Mouse (Mus musculus): Measurements from ENCODE around the gene Ice2. TPM values are rescaled to one million over a fixed set of nuclear protein-coding genes. Genes with fewer than 3 reads are reported as not detected.

Gene Ice2
- 7.2 and 8.4 TPM in 2 replicates for polyA plus RNA-seq (2012; rRNA removed)

GRCm38 (mm10) chr9:69397760-69398452 is at the start of gene Ice2:
TSS of gene Ice2 (plus strand) at chr9:69397906.
- DNase-seq (ENCODE audit: extremely low spot score in 1 of 2, low spot score in 1 of 2), result peak; percentile 28 to 77

- no peak for DNase-seq (ENCODE audit: extremely low spot score in 1 of 2, low spot score in 1 of 2)
Measured at GRCm38 (mm10) chr9:69349537-69349936, 48.2 kb upstream of the Ice2 start.

GRCm38 (mm10) chr9:69354228-69354627 is 43.5 kb upstream of the Ice2 start:
- DNase-seq (ENCODE audit: extremely low spot score in 1 of 2, low spot score in 1 of 2), result no peak

GRCm38 (mm10) chr9:69357834-69358233 is 39.9 kb upstream of the Ice2 start:
- peak; percentile 11 to 83 for DNase-seq (ENCODE audit: extremely low spot score in 1 of 2, low spot score in 1 of 2)

GRCm38 (mm10) chr9:69358797-69359196 is 38.9 kb upstream of the Ice2 start:
- DNase-seq (ENCODE audit: extremely low spot score in 1 of 2, low spot score in 1 of 2), result no peak

- no peak for DNase-seq (ENCODE audit: extremely low spot score in 1 of 2, low spot score in 1 of 2)
Measured at GRCm38 (mm10) chr9:69361951-69362445, 35.7 kb upstream of the Ice2 start.

- DNase-seq (ENCODE audit: extremely low spot score in 1 of 2, low spot score in 1 of 2), result no peak
Measured at GRCm38 (mm10) chr9:69362766-69363165, 34.9 kb upstream of the Ice2 start.

GRCm38 (mm10) chr9:69364117-69364516 is 33.6 kb upstream of the Ice2 start:
- no peak for DNase-seq (ENCODE audit: extremely low spot score in 1 of 2, low spot score in 1 of 2)

GRCm38 (mm10) chr9:69367055-69367454 is 30.7 kb upstream of the Ice2 start:
- DNase-seq (ENCODE audit: extremely low spot score in 1 of 2, low spot score in 1 of 2), result no peak

GRCm38 (mm10) chr9:69368071-69368470 is 29.6 kb upstream of the Ice2 start:
- peak; percentile 14 to 81 for DNase-seq (ENCODE audit: extremely low spot score in 1 of 2, low spot score in 1 of 2)

GRCm38 (mm10) chr9:69371046-69371724 is 26.5 kb upstream of the Ice2 start:
- DNase-seq (ENCODE audit: extremely low spot score in 1 of 2, low spot score in 1 of 2), result no peak

GRCm38 (mm10) chr9:69372871-69373270 is 24.8 kb upstream of the Ice2 start:
- DNase-seq (ENCODE audit: extremely low spot score in 1 of 2, low spot score in 1 of 2), result peak in 1 of 2 experiments; percentile 34

- DNase-seq (ENCODE audit: extremely low spot score in 1 of 2, low spot score in 1 of 2), result no peak
Measured at GRCm38 (mm10) chr9:69376982-69377653, 20.6 kb upstream of the Ice2 start.

- no peak for DNase-seq (ENCODE audit: extremely low spot score in 1 of 2, low spot score in 1 of 2)
Measured at GRCm38 (mm10) chr9:69377654-69378045, 20.1 kb upstream of the Ice2 start.

- DNase-seq (ENCODE audit: extremely low spot score in 1 of 2, low spot score in 1 of 2), result no peak
Measured at GRCm38 (mm10) chr9:69380546-69380945, 17.2 kb upstream of the Ice2 start.

GRCm38 (mm10) chr9:69381741-69382140 is 16.0 kb upstream of the Ice2 start:
- no peak for DNase-seq (ENCODE audit: extremely low spot score in 1 of 2, low spot score in 1 of 2)

GRCm38 (mm10) chr9:69384475-69384874 is 13.2 kb upstream of the Ice2 start:
- no peak for DNase-seq (ENCODE audit: extremely low spot score in 1 of 2, low spot score in 1 of 2)

GRCm38 (mm10) chr9:69384905-69385304 is 12.8 kb upstream of the Ice2 start:
- no peak for DNase-seq (ENCODE audit: extremely low spot score in 1 of 2, low spot score in 1 of 2)

- DNase-seq (ENCODE audit: extremely low spot score in 1 of 2, low spot score in 1 of 2), result no peak
Measured at GRCm38 (mm10) chr9:69387296-69387695, 10.4 kb upstream of the Ice2 start.

- DNase-seq (ENCODE audit: extremely low spot score in 1 of 2, low spot score in 1 of 2), result no peak
Measured at GRCm38 (mm10) chr9:69390631-69391030, 7.1 kb upstream of the Ice2 start.

- no peak for DNase-seq (ENCODE audit: extremely low spot score in 1 of 2, low spot score in 1 of 2)
Measured at GRCm38 (mm10) chr9:69394234-69394633, 3.5 kb upstream of the Ice2 start.

GRCm38 (mm10) chr9:69397432-69397759 is 310 bp upstream of the Ice2 start:
- no peak for DNase-seq (ENCODE audit: extremely low spot score in 1 of 2, low spot score in 1 of 2)
